In the genomic region with DNA sequence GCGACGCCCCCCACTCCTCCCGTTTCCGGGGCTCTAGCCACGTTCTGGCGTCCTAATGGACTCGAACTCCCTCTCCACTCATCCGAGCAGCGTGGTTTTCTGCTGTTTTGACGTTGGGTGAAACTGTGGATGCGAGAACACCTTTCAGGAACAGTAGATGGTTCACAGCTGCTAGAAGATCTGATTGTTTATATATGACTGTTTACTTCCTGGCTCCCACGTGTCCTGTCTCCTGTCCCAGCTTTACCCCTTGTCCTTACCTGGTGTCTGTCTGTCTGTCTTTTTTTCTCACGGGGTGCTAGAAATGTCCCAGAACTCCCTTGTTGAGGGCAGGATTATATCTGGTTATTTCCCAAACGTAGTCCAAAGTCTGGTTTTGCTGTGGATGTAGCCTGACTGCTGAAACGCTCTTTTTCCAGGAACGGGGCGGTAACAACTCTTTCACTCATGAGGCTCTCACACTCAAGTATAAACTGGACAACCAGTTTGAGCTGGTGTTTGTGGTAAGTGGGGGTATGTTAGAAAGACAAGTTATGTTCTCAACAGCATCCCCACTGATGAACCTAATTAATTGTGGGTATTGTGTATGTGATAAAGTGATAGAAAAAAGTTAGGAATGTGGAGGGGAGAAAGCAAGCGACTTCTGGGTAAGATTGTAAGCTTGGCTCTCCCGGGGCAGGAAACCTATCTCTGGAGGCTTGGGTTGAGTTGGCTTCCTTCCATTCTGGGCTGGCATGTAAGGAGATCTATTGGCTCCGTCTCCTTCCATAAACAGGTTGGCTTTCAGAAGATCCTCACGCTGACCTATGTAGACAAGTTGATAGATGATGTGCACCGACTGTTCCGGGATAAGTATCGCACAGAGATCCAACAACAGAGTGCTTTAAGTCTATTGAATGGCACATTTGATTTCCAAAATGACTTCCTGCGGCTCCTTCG, we compare ENCODE assay signal across 7 mouse cellular contexts. TPM values are rescaled to one million over a fixed set of nuclear protein-coding genes. Genes with fewer than 3 reads are reported as not detected.
DNase-seq lines count a peak whose midpoint lies in the region; ATAC-seq and TF ChIP-seq lines count a peak whose summit lies in the region.

No protein-coding gene starts in this region.

- H3K27ac ChIP-seq in left cerebral cortex, adult 2 months, result peak overlapping the region; percentile 95
- H3K27ac ChIP-seq in embryonic facial prominence, embryonic 10.5 days (replicated peaks), result peak overlapping the region; percentile 92
- peak overlapping the region; percentile 49; the same call in 1 of the 2 replicates for H3K27ac ChIP-seq in hindbrain, embryonic 12.5 days
- peak overlapping the region; percentile 93 for H3K27ac ChIP-seq in midbrain, embryonic 10.5 days (replicated peaks)

- H3K4me1 ChIP-seq in embryonic facial prominence, embryonic 10.5 days, result peaks cover 17% of the 10 kb centered on the region
- H3K4me1 ChIP-seq in hindbrain, embryonic 12.5 days, result peaks cover 18% of the 10 kb centered on the region
- peaks cover 23% of the 10 kb centered on the region for H3K4me1 ChIP-seq in midbrain, embryonic 10.5 days

- intact Hi-C loops in left cerebral cortex, adult 2 months (cut with DNase I), result loop anchor here (2.0 kb wide), 2 partner anchors 35 to 55 kb away; a partner anchor contains a TSS
- intact Hi-C loops in left cerebral cortex, postnatal 10 days (cut with DNase I), result no loop called here

- H3K4me3 ChIP-seq in left cerebral cortex, adult 2 months, result peak overlapping the region; percentile 95
- peak overlapping the region; percentile 90 for H3K4me3 ChIP-seq in embryonic facial prominence, embryonic 10.5 days
- H3K4me3 ChIP-seq in hindbrain, embryonic 12.5 days, result peak overlapping the region; percentile 78
- peak overlapping the region; percentile 90 for H3K4me3 ChIP-seq in midbrain, embryonic 10.5 days

- H3K4me2 ChIP-seq in hindbrain, embryonic 12.5 days (replicated peaks), result peak overlapping the region; percentile 89

- no peak for ATAC-seq in hindbrain, embryonic 12.5 days (ENCODE audit: low FRiP score)

- no peak for TF ChIP-seq CTCF in left cerebral cortex, adult 2 months (IDR thresholded peaks at IDR 0.05)

- H3K36me3 ChIP-seq in embryonic facial prominence, embryonic 10.5 days (replicated peaks), result peaks cover 69% of the 10 kb centered on the region
- peaks cover 55% of the 10 kb centered on the region for H3K36me3 ChIP-seq in hindbrain, embryonic 12.5 days
- peaks cover 67% of the 10 kb centered on the region for H3K36me3 ChIP-seq in midbrain, embryonic 10.5 days

- no peaks in the 10 kb centered on the region for H3K9me3 ChIP-seq in embryonic facial prominence, embryonic 10.5 days
- H3K9me3 ChIP-seq in hindbrain, embryonic 12.5 days (replicated peaks), result no peaks in the 10 kb centered on the region
- no peaks in the 10 kb centered on the region for H3K9me3 ChIP-seq in midbrain, embryonic 10.5 days (replicated peaks)

- WGBS in embryonic facial prominence, embryonic 10.5 days, result 37% methylated on average over 26 of the region's 26 CpGs
- WGBS in hindbrain, embryonic 12.5 days, result 37% methylated on average over 26 of the region's 26 CpGs
- WGBS in midbrain, embryonic 10.5 days, result 38% methylated on average over 26 of the region's 26 CpGs

- H3K27me3 ChIP-seq in embryonic facial prominence, embryonic 10.5 days (replicated peaks; ENCODE audit: low read depth, poor library complexity, severe bottlenecking), result no peaks in the 10 kb centered on the region
- no peaks in the 10 kb centered on the region for H3K27me3 ChIP-seq in hindbrain, embryonic 12.5 days
- H3K27me3 ChIP-seq in midbrain, embryonic 10.5 days (ENCODE audit: low read depth, poor library complexity, severe bottlenecking), result no peaks in the 10 kb centered on the region

- peak overlapping the region; percentile 84 for H3K9ac ChIP-seq in hindbrain, embryonic 12.5 days

- no peak for DNase-seq in left cerebral cortex, adult 2 months (ENCODE audit: extremely low spot score in 1 of 2, low spot score in 2 of 2)
- DNase-seq in left cerebral cortex, postnatal 10 days (ENCODE audit: extremely low spot score in 1 of 2, low spot score in 2 of 2), result no peak
- no peak for DNase-seq in embryonic facial prominence, embryonic 10.5 days (ENCODE audit: low spot score)
- DNase-seq in midbrain, embryonic 10.5 days (ENCODE audit: low spot score), result no peak
- no peak for DNase-seq in adrenal gland, adult 18-20 months (ENCODE audit: low spot score in 2 of 2)
- DNase-seq in thymus, postnatal 25 days, result no peak

RNA-seq across cellular contexts. Expression of a gene that starts 1.0 kb away (rescaled TPM):
- total RNA-seq in left cerebral cortex, adult 2 months (2021), result 10 to 100 TPM; 33.4 to 36.4 TPM
- 10 to 100 TPM; 39.3 to 41.7 TPM for total RNA-seq in left cerebral cortex, postnatal 10 days (2021)
- 51.4 and 57.5 TPM in 2 replicates for polyA plus RNA-seq in embryonic facial prominence, embryonic 10.5 days (2016; fragmentation: Nextera tagmentation; extraction: Ambion mirVana)
- polyA plus RNA-seq in hindbrain, embryonic 12.5 days (2016; fragmentation: Nextera tagmentation; extraction: Ambion mirVana), result 45.7 and 50.4 TPM in 2 replicates
- polyA plus RNA-seq in midbrain, embryonic 10.5 days (2016; fragmentation: Nextera tagmentation; extraction: Ambion mirVana), result 54.6 and 57.2 TPM in 2 replicates
- 10 to 100 TPM; 51.2 to 70.5 TPM for total RNA-seq in adrenal gland, adult 18-20 months (2021)

RNA-seq across cellular contexts. Expression of a gene that starts 11.8 kb away (rescaled TPM):
- 1 to 10 TPM; 1.1 to 2.1 TPM for total RNA-seq in left cerebral cortex, adult 2 months (2021)
- total RNA-seq in left cerebral cortex, postnatal 10 days (2021), result 1 to 10 TPM; 2.3 to 3.4 TPM
- polyA plus RNA-seq in embryonic facial prominence, embryonic 10.5 days (2016; fragmentation: Nextera tagmentation; extraction: Ambion mirVana), result 20.3 and 21.8 TPM in 2 replicates
- polyA plus RNA-seq in hindbrain, embryonic 12.5 days (2016; fragmentation: Nextera tagmentation; extraction: Ambion mirVana), result 11.9 and 13.4 TPM in 2 replicates
- 18.5 and 19.6 TPM in 2 replicates for polyA plus RNA-seq in midbrain, embryonic 10.5 days (2016; fragmentation: Nextera tagmentation; extraction: Ambion mirVana)
- total RNA-seq in adrenal gland, adult 18-20 months (2021), result 1 to 10 TPM; 4.5 to 5.1 TPM

RNA-seq across cellular contexts. Expression of a gene that starts 11.9 kb away (rescaled TPM):
- 10 to 100 TPM; 60.7 to 69.9 TPM for total RNA-seq in left cerebral cortex, adult 2 months (2021)
- total RNA-seq in left cerebral cortex, postnatal 10 days (2021), result 10 to 100 TPM; 54.4 to 61.0 TPM
- polyA plus RNA-seq in embryonic facial prominence, embryonic 10.5 days (2016; fragmentation: Nextera tagmentation; extraction: Ambion mirVana), result 84.6 and 86.8 TPM in 2 replicates
- polyA plus RNA-seq in hindbrain, embryonic 12.5 days (2016; fragmentation: Nextera tagmentation; extraction: Ambion mirVana), result 90.6 and 94.2 TPM in 2 replicates
- 85.5 and 87.3 TPM in 2 replicates for polyA plus RNA-seq in midbrain, embryonic 10.5 days (2016; fragmentation: Nextera tagmentation; extraction: Ambion mirVana)
- total RNA-seq in adrenal gland, adult 18-20 months (2021), result 100 to 1,000 TPM; 143 to 160 TPM

RNA-seq across cellular contexts. Expression of a gene that starts 36.0 kb away (rescaled TPM):
- total RNA-seq in left cerebral cortex, adult 2 months (2021), result 10 to 100 TPM; 17.5 to 17.7 TPM
- total RNA-seq in left cerebral cortex, postnatal 10 days (2021), result 10 to 100 TPM; 17.6 to 18.5 TPM
- polyA plus RNA-seq in embryonic facial prominence, embryonic 10.5 days (2016; fragmentation: Nextera tagmentation; extraction: Ambion mirVana), result 93.5 and 95.6 TPM in 2 replicates
- polyA plus RNA-seq in hindbrain, embryonic 12.5 days (2016; fragmentation: Nextera tagmentation; extraction: Ambion mirVana), result 73.1 and 73.8 TPM in 2 replicates
- 108 TPM in 2 replicates for polyA plus RNA-seq in midbrain, embryonic 10.5 days (2016; fragmentation: Nextera tagmentation; extraction: Ambion mirVana)
- total RNA-seq in adrenal gland, adult 18-20 months (2021), result 10 to 100 TPM; 19.4 to 20.6 TPM

RNA-seq across cellular contexts. Expression of a gene that starts 55.8 kb away (rescaled TPM):
- 10 to 100 TPM; 26.5 to 27.0 TPM for total RNA-seq in left cerebral cortex, adult 2 months (2021)
- total RNA-seq in left cerebral cortex, postnatal 10 days (2021), result 10 to 100 TPM; 20.5 to 23.7 TPM
- 63.4 and 66.4 TPM in 2 replicates for polyA plus RNA-seq in embryonic facial prominence, embryonic 10.5 days (2016; fragmentation: Nextera tagmentation; extraction: Ambion mirVana)
- polyA plus RNA-seq in hindbrain, embryonic 12.5 days (2016; fragmentation: Nextera tagmentation; extraction: Ambion mirVana), result 62.2 and 62.6 TPM in 2 replicates
- polyA plus RNA-seq in midbrain, embryonic 10.5 days (2016; fragmentation: Nextera tagmentation; extraction: Ambion mirVana), result 71.7 and 72.7 TPM in 2 replicates
- 10 to 100 TPM; 10.5 to 11.3 TPM for total RNA-seq in adrenal gland, adult 18-20 months (2021)
